Mouse (Mus musculus): ENCODE data around the gene Ctf1.
"Not testable (repeated sequence)": the region's sequence is repeated elsewhere in the genome, so short reads cannot be mapped to it uniquely, and the experiment has no call there.

The Ctf1 gene

DNA sequence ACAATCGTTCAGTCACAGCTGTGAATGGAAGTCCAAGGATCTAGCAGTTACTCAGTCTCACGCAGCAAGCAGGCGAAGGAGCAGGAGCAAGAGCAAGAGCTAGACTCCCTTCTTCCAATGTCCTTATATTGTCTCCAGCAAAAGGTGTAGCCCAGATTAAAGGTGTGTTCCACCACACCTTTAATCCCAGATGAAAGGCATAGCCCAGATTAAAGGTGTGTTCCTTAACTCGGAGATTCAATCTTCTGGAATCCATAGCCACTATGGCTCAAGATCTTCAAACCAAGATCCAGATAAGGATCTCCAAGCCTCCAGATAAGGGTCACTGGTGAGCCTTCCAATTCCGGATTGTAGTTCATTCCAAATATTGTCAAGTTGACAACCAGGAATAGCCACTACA, 19.5 kb downstream of the Ctf1 start, which contains the start of gene Ctf2:
Gene Ctf2, minus strand, starts transcription at position 101 of the 400 bp plus-strand sequence.
- DNase-seq (ENCODE audit: low read depth in 1 of 2, low spot score in 2 of 2) = not testable (repeated sequence)

DNA sequence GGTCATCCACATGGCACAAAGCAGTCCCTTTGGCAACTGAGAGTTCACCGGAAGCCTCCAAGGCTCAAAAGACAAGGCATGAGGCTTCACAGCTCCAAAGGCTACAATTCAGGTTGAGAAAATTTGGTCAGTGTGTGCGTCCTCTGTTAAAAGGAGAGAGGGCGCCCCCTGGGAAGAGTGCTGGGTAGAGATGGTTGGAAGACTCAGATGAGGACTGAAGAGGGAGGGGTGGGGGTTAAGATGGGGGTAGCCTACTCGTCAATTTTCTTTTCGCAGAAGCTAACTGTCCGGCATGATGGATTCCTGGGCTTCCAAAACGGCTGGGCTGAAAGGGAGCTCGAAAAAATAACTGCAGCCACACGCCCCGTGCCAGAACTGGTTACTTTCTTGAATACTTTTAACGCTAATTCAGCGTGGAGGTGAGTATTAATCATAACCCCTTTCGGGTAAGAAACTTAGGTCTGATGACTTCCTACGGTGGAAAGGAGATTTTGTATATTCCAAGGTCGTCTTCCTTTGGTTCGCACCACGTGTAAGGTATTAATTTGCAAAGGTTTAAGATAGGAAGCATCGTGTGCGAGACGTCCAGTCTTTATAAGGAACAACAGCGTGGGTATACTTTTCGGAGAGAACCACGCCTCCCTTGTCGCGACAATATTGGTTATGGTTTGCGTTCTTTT, 32.0 kb downstream of the Ctf1 start, which contains the start of gene Fbxl19:
Gene Fbxl19, plus strand, starts transcription at position 178 of the 680 bp plus-strand sequence.
- no peak for DNase-seq (ENCODE audit: low read depth in 1 of 2, low spot score in 2 of 2)

DNA sequence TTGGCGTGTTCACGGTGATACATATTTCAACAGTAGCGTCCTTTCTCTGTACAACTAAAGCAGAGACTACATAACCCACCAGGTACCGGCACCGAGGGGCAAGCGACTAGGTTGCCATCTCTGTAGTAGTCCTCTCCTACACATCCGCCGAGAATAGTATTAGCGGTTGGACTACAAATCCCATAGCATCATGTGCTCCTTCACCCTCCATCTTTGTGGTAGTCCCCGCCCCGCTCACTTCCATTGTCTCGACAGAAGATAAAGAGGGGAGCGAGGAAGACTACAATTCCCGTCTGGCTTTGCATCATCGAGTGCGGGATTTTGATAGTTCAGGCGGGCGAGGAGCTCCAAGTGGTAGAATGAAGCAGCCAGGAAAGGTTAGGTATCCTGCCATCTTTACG, 32.7 kb downstream of the Ctf1 start:
- peak; percentile 80 to 81 for DNase-seq (ENCODE audit: low read depth in 1 of 2, low spot score in 2 of 2)

DNA sequence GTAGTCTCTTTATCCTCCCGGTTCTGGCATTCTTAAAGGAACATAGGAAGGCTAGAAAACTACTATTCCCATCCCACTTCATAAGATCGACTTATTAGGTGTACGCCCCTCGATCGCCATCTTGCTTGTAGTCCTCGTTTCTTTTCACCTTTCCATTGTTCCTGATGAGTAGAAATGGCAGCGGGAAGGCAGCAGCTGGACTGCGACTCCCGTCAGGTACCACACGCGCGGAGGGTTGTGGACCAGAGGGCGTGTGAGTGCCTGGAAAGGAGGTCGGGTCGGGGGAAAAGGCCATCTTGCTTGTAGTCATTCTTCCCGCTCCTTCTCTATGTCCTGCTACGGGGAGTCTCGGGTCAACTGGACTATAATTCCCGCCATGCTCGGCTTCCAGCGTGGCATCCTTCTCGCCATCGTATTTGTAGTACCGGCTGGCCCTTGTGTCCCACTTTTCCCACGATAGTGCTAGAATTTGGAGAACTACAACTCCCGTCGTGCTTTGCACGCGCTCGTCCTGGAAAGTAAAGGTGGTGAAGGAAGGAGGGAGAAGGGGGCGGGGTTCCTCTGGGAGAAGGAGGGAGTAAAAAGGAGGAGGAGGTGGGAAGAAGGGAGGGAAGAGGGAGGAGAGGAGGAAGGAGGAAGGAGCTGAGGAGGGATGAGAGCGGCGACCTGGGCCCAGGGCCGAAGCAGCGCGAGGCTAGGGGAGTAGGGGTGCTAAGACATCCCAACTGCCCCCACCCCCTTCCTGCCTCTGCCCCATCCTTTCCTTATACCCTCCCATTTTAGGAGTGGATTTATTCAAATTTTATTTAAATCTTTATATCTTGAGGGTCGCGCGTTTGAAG, 33.3 kb downstream of the Ctf1 start:
- DNase-seq (ENCODE audit: low read depth in 1 of 2, low spot score in 2 of 2) = peak; percentile 69 to 77

DNA sequence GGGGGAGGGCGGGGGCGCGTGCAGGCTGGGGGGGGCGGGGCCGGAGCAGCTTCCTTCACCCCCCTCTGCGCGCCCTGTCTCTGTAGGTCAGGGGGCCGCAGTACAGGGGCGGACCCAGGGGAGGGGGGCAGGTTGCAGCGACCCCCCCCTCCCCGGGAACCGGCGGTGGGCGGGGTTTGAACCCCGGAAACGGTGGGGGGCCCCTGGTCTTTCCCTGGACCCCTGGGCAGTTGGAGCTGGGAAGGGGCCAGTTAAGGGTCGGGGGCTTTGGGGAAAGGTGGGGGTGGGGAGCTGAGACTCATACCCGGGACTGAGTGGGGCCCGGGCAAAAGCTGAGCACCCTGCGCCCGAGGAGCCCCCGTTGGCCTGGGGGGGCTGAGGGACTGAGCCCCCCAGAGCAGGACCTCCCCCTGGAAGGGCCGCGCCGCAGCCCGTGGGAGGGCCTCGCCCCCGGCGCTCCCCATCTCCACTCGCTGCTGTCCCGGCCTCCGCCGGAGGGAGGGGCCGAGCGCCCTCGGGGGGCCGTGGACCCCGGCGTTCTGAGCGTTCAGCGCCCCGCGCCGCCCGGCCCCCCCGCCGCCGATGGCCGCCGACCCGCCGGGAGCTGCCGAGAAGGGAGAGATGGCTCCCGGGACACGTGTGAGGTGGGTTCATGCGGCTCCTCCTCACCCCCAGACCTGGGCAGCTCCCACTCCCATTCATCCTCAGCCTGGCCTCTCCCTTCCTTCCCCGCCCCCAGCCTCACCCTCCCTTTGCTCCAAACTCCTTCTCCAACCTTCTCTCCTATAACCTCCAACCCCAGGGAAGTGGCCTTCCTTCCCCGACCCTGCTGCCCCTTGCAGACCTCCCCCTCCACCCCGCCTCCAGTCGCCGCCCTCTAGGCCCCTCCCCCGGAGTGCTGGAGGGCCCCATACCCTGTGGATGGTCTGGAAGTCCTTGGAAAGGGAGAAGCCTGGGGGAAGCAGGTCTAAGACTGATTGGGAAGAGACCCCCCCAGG, 34.3 kb downstream of the Ctf1 start:
- DNase-seq (ENCODE audit: low read depth in 1 of 2, low spot score in 2 of 2) = no peak

DNA sequence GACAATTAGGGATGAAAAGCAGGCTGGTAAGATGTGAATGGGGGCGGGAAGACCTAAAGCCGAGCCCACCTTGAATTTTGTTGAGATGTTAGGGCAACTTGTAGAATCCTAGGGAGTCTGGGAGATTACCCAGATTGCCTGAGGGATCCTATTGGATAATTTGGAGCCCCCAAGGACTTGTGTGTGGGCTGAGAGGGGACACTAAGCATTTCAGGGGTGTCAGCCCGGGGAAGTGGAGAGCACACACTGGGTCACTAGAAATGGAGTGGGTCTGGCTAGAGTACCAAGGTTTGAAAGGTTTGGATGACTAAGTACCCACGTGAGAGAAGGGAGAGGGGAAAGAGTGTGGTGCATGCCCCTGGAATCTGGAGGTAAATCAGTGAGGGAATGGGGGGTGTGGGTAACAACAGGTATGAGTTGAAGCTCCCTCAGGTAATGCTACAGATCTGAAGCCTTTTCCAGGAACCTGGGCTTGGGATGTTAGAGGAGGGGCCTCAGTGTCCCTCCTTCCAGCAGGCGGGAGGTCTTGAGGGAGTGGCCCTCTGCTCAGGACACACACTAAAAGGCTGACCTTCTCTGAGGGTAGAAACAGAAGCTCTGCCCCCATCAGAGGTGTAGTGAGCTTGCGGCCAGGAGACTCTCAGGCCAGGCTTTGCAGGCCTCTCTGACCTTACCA, 35.2 kb downstream of the Ctf1 start:
- DNase-seq (ENCODE audit: low read depth in 1 of 2, low spot score in 2 of 2) = no peak

DNA sequence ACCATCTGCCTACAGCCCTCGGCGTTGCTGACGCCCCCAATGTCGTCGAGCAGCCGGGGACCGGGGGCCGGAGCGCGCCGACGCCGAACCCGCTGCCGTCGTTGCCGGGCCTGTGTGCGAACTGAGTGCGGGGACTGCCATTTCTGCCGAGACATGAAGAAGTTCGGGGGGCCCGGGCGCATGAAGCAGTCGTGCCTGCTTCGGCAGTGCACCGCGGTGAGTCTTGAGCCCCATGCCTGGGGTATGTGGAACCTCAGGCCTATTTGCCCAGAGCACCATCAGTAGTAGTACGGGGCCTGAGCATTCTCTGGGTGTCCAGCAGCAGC, 35.7 kb downstream of the Ctf1 start:
- DNase-seq (ENCODE audit: low read depth in 1 of 2, low spot score in 2 of 2) = no peak

DNA sequence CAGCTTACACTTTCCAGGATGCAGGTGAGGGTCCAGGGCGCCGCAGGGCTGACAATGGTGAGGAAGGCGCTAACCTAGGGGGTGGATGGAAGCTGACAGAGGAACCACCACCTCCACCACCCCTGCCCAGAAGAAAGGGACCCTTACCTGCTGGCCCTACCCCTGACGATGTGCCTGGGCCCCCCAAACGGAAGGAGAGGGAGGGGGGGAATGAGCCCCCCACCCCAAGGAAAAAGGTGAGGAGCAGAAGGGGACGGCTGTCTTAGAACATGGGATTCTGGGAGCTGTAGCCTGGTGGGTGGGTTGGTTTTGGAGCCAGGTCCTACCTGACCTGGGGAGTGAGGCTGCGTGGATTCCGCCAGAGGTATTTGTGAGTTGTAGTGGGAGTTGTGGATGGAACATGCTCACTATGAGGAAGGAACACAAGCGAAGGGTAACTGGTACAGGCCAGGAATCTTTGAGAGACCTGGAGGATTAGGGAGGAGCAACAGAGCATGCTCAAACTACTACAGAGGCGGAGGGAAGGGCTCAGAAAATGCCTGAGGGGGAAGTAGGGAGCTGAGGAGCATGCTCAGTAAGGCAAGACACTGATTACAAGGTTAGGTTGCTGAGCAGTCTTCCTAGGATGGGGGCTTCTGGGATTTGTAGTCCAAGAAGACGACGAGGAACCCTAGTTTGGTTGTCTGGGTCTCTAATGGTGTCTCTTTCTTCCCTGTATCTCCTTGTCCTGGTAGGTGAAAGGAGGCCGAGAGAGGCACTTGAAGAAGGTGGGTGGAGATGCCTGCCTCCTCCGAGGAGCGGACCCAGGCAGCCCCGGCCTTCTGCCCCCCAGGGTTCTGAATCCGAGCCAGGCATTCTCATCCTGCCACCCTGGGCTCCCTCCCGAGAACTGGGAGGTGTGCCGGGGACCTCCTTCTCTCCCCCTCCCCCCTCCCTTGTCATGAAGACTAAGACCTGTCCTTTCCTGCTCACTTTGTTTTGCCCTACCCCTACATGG, 37.9 kb downstream of the Ctf1 start:
- DNase-seq (ENCODE audit: low read depth in 1 of 2, low spot score in 2 of 2) = no peak

DNA sequence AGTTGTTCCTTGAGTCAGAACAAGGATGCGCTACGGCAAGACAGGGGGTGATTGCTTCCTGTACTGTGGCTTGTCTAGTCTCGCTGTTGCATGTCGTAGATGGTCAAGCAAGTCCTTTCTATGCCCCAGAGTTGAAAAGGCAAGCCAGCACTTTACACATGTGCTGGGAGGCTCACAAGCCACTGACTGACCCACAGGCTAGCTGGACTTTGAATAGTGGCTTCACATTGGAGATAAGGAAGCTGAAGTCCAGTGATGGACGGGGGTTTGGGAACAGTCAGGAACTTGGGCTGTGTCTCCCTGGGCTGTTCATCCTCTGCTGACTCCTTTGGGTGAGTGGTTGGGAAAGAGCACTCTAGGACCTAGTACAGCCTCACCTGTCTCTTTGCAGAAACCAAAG, 39.1 kb downstream of the Ctf1 start:
- DNase-seq (ENCODE audit: low read depth in 1 of 2, low spot score in 2 of 2) = no peak

DNA sequence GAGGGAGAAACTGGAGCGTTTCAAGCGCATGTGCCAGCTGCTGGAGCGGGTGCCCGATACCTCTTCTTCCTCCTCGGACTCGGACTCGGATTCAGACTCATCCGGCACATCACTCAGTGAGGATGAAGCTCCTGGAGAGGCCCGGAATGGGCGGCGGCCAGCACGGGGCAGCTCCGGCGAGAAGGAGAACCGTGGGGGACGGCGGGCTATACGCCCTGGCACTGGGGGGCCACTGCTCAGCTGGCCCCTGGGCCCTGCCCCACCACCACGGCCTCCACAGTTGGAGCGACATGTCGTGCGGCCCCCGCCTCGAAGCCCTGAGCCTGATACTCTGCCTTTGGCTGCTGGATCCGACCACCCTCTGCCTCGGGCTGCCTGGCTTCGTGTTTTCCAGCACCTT, 39.5 kb downstream of the Ctf1 start:
- DNase-seq (ENCODE audit: low read depth in 1 of 2, low spot score in 2 of 2) = no peak

DNA sequence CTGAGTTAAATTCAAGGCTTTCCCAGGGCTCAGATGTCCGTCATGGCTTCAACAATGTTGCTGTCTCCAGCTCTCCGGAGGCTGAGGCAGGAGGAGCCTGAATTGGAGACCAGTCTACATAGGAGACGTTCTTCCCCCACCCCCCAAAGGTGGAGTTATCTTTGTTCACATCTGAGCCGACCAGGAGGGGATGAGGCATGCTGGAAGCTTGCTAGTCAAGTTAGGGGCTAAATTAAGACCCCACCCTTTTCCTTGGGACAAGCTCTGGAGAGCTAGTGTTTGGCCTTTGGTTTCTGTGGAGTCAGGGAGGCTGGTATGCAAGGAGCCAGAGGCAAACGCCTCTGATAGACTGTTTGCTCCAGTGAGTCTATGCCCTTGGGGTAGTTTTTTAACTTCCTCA, 40.6 kb downstream of the Ctf1 start:
- DNase-seq (ENCODE audit: low read depth in 1 of 2, low spot score in 2 of 2) = no peak

DNA sequence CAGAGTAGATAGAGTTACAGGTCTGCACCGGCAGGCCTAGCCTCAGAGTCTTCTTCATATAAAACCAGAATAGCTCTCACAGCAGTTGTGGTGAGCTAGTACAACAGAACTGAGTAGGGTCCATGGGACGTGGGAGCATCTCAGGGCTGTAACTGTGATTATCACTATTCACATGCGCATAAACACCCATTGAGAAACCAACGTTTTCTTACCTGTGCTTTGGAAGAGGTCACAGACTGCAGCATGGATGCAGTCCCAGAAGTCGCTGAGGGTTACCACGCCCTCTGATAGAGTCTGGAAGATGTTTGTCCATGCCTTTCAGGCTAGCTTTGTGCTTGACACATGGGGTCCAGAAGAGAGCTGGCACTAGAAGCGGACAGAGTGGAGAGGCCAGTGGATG, 41.2 kb downstream of the Ctf1 start:
- no peak for DNase-seq (ENCODE audit: low read depth in 1 of 2, low spot score in 2 of 2)

DNA sequence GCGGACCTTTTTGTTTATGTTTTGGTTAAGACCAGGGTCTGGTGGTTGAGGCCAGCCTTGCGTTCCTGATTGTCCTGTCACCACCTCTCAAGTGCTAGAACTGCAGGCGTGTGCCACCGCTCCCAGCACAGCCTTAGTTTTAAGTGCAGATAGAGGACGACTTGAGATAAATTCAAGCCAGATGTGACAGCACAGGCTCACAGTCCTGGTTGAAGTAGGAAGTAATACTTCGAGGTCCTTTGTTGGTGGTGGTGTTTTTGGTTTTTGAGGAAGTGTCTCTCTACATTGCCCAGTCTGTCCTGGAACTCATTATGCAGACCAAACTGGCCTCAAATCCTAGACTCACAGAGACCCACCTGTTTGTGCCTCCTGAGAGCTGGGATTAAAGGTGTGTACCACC, 47.2 kb downstream of the Ctf1 start:
- no peak for DNase-seq (ENCODE audit: low read depth in 1 of 2, low spot score in 2 of 2)

DNA sequence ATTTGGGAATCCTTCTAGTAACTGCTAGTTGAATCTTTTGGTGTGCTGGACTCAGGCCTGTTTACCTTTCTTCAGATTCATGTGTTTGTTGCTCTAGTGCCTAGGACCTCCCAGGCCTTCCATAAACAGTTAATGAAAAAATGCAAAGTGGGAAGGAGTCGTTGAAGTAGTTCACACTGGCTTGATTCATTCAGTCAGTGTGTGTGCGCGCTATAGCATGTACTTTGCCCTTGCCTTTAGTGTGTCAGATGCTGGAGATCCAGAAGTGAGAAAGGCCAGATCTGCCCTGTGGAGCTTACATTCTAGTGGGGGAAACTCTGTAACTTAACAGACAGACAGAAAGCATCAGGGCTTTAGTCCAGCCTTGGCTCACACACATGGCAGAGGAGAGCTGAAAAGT, 47.9 kb downstream of the Ctf1 start:
- DNase-seq (ENCODE audit: low read depth in 1 of 2, low spot score in 2 of 2) = no peak

DNA sequence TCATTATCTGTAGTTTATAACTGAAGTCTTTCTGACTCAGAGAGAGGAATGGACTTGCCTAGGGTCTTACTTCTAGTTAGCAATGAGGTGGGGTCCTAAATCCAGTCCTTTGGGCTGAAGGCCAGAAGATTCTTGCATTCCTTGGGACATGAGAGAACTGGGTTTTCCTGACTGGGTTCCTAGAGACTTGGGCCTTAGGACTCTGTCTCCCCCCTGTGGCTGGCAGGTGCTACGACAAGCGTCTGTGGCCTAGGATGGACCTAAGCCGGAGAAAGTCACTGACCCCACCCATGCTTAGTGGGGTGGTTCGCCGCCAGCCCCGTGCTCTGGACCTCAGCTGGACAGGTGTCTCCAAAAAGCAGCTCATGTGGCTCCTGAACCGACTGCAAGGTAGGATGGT, 48.5 kb downstream of the Ctf1 start:
- DNase-seq (ENCODE audit: low read depth in 1 of 2, low spot score in 2 of 2) = no peak

DNA sequence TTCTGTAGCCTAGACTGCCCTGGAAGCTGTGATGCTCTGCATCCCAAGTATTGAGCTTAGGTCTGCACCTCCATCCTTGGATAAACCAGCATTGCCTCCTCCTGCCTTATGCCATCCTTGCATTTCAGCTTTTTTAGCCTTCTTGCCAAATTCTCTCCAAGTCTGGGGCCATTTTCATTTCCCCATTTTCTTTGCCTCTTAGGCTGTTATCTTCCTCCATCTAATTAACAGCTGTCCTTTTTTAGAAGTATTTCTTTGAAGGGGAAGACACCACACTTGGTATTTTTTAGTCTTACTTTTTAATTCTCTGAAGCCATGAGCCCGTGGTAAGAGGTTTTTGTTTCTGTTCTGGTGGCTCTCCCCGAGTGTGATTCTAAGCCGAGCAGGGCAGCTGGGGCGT, 51.1 kb downstream of the Ctf1 start:
- DNase-seq (ENCODE audit: low read depth in 1 of 2, low spot score in 2 of 2) = no peak

DNA sequence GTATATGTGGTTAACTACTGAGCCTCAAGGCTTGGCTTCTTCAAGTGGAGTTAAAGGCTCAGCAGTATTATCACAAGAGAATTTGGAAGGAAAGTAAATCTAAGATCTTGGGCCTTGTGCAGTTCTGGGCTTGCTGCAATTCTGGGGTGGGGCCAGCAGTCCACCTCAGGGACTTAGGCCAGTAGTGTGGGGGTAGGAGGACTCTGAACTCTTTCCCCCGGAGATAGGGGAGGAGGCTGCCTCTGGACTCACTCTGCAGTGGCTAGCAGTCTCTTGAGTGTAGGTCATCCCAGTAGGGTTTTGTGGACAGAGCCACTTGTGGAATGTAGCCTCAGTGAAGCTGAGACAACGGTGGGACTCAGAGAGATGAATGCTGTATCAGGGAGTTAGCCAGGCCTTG, 53.2 kb downstream of the Ctf1 start:
- DNase-seq (ENCODE audit: low read depth in 1 of 2, low spot score in 2 of 2) = no peak

DNA sequence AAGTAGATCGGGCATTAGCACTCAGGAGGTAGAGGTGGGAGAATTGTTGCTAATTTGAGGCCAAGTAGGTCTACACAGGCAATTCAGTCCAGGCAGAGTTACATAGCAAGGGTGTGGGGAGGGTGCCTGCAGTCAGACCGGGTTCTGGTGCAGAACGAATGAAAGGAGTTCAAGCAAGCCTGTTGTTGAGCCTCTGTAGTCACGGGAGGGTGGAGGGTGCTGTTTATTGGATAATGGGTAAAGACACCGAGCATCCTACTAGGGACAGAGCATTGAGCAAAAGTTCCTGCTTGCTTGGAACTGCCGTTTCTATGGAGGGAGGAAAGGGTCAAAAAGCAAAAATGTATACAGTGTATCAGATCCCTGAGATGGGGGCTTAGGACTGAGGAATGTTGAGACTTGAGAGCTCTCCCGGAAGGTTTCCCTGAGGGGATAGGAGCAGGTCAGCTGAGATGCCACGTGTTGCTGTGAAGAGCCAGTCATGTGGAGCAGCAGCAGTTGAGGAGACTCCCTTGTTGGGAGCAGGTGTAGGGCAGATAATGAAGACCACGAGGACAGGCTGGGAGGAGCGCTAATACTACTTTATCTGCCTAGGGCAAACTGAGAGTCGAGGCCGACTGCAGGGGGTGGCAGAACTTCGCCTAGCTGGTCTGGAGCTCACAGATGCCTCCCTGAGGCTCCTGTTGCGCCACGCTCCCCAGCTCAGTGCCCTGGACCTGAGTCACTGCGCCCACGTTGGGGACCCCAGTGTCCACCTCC, 54.5 kb downstream of the Ctf1 start:
- no peak for DNase-seq (ENCODE audit: low read depth in 1 of 2, low spot score in 2 of 2)

Data from monocyte, adult 2 months (primary cell).